Mouse (Mus musculus) lung, postnatal 0 days (tissue): ENCODE measurements at regions not wholly inside any gene's neighbourhood (a gene's known extent, or its start where the extent isn't known, plus 50 kb on each side); places are given as distances from the start of the nearest gene placed in this dataset.
A peak's percentile ranks its signal among the peaks of the same experiment; 100 is the strongest.

Experiments
- ATAC-seq: fragments of 200-750 bp; cut with Nextera tagmentation; 2 replicates; pipeline ENCODE4 v1.8.0; 2017; ENCODE audit warnings: moderate library complexity
- DNase-seq: peaks from one replicate; pipeline ENCODE4 v3.0.0-alpha.2; 2016; ENCODE audit warnings: low spot score
- H3K27ac ChIP-seq: fragments of 300-500 bp; sonication (generic); 2 replicates; pipeline ENCODE4 v1.5.1; 2014; ENCODE audit warnings: antibody characterized with exemption, mild to moderate bottlenecking, low read length, mixed read lengths
- H3K27me3 ChIP-seq: fragments of 300-500 bp; sonication (generic); replicated peaks from 2 replicates; pipeline ENCODE4 v1.6.1; 2014; ENCODE audit warnings: low read length, mixed read lengths; ENCODE audit not compliant: insufficient read depth
- H3K36me3 ChIP-seq: fragments of 300-500 bp; sonication (generic); 2 replicates; pipeline ENCODE4 v1.6.1; 2014; ENCODE audit warnings: low read length, mixed read lengths; ENCODE audit not compliant: insufficient read depth
- H3K4me1 ChIP-seq: fragments of 300-500 bp; sonication (generic); 2 replicates; pipeline ENCODE4 v1.6.1; 2014; ENCODE audit warnings: antibody characterized with exemption, low read depth, low read length, mixed read lengths; ENCODE audit not compliant: insufficient read depth
- H3K4me2 ChIP-seq: fragments of 300-500 bp; sonication (generic); replicated peaks from 2 replicates; pipeline ENCODE4 v1.6.1; 2014; ENCODE audit warnings: low read depth, mild to moderate bottlenecking, low read length, moderate library complexity, mixed read lengths
- H3K4me3 ChIP-seq: fragments of 300-500 bp; sonication (generic); 2 replicates; pipeline ENCODE4 v1.5.1; 2014; ENCODE audit warnings: low read depth, low read length
- H3K9ac ChIP-seq: fragments of 300-500 bp; sonication (generic); replicated peaks from 2 replicates; pipeline ENCODE4 v1.6.1; 2014; ENCODE audit warnings: low read depth, mild to moderate bottlenecking
- H3K9me3 ChIP-seq: fragments of 300-500 bp; sonication (generic); 2 replicates; pipeline ENCODE4 v1.6.1; 2016; ENCODE audit warnings: low read length, mixed read lengths
- CTCF ChIP-seq: IDR thresholded peaks from 2 replicates; pipeline ENCODE4 v1.5.1; 2016; ENCODE audit warnings: antibody characterized with exemption, mild to moderate bottlenecking
- EP300 ChIP-seq: IDR thresholded peaks from 2 replicates; pipeline ENCODE4 v1.6.1; 2016; ENCODE audit warnings: antibody characterized with exemption, mild to moderate bottlenecking, control low read depth
- WGBS: fragments of 180-500 bp; shearing (Covaris S2); extraction: QIAGEN DNeasy Blood & Tissue Kit; methylation state at CpG from one replicate; pipeline ENCODE4 v1.1.7; 2014; 5-methylcytosine and 5-hydroxymethylcytosine counted together

DNA sequence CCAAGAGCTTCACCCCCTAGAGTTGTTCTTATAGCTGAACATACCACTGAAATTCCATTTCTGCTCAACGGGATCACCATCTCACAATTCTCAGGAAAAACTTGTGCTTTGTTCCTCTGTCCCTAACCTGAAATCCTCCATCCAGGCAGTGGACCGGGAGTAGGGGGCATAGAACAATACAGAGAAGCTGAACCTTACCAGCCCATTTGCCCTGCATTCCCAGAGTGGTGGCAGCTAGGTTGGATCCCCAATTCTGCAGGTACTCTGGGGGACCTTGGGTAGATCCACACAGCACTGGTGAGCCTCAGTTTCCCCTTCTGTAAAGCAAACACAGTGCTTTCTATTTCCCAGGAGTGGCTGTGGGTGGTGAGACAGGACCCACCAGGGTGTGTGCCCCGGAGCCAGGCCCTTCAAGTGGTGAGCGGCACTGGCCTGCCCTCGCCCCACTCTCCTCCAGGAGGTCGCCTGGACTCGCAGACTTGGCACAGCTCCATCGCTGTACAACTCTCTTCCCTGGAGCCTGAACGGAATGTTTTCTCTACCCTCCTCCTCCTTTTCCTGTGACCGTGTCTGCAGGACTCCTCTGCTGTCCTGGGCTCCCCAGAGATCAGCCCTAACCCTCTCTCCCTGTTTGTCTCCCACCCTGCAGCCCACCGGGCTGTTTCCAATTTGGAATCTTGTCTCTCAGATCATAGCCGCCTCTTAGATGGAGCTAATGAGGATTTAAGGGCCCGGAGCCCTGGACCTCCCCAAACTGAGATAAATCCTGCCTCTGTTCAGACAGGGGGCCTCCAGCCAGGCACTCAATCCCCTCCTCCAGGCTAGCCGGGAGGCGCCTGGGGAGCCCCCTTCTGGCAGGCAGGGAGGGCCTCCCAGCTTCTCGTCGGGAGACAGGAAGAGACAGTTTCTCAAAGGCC lies 52.3 kb upstream of the Cux1 start:
- H3K4me2 ChIP-seq, result peak overlapping the region; percentile 38
- peaks cover 17% of the 10 kb centered on the region; the same call in 1 of the 2 replicates for H3K4me1 ChIP-seq
- H3K9ac ChIP-seq, result no peak overlapping the region
- ATAC-seq, result peak; percentile 52
- H3K36me3 ChIP-seq, result no peaks in the 10 kb centered on the region
- DNase-seq, result peak; percentile 56
- no peaks in the 10 kb centered on the region for H3K27me3 ChIP-seq
- WGBS, result 8% methylated on average over 17 of the region's 17 CpGs
- H3K9me3 ChIP-seq, result no peaks in the 10 kb centered on the region
- TF ChIP-seq CTCF, result peak; percentile 58
- TF ChIP-seq EP300, result no peak
- H3K27ac ChIP-seq, result no peak overlapping the region
- no peak overlapping the region for H3K4me3 ChIP-seq

- ATAC-seq (no peak), DNase-seq (peak; percentile 42)
- no peaks in the 10 kb centered on the region for H3K27me3 ChIP-seq
- H3K4me1 ChIP-seq, result peaks cover 17% of the 10 kb centered on the region; the same call in 1 of the 2 replicates
- H3K9me3 ChIP-seq, result no peaks in the 10 kb centered on the region
- no peak for TF ChIP-seq CTCF
- TF ChIP-seq EP300, result no peak
- H3K4me2 ChIP-seq, result peak overlapping the region; percentile 38
- no peaks in the 10 kb centered on the region for H3K36me3 ChIP-seq
- H3K9ac ChIP-seq, result no peak overlapping the region
- 21% methylated on average over 12 of the region's 12 CpGs for WGBS
- H3K4me3 ChIP-seq, result no peak overlapping the region
- H3K27ac ChIP-seq, result no peak overlapping the region
Measured at GRCm38 (mm10) chr5:136620234-136620633, 52.9 kb upstream of the Cux1 start.

DNA sequence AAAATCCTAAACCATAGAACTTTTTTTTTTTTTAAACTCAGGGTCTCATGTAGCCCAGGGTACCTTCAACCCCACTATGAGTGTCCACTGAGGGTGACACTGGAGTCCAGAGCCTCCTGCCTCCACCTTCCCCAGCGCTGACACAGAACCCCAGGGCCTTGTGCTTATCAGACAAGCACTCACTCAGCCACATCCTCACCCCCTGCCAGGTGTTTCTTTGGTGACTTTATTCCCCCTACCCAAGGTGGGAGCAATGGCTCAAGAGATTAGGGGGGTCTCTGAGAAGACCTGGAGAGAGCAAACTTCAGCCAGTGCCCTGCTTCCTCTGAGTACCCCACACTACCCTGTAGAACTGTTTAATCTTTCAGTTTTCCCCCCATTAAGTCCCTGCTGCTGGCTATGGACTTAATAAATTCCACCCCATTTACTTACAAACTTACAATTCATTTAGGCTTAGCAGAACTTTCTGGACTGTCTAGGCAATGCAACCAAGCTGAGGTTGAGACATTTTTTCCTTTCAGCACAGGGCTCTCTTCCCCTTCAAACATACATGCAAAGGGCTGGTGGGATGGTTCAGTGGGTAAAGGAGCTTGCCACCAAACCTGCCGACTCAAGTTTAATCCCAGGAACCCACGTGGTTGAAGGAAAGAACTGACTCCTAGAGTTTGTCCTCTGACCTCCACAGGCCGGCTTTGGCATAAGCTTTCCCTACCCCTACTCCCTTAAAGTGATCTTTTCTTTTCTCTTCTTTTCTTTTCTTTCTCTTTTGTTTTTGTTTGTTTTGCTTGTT lies 54.2 kb upstream of the Cux1 start:
- H3K36me3 ChIP-seq, result no peaks in the 10 kb centered on the region
- 45% methylated on average over 4 of the region's 4 CpGs for WGBS
- ATAC-seq, result no peak
- DNase-seq, result no peak
- no peak overlapping the region for H3K4me3 ChIP-seq
- no peak overlapping the region for H3K27ac ChIP-seq
- H3K27me3 ChIP-seq, result no peaks in the 10 kb centered on the region
- H3K9me3 ChIP-seq, result no peaks in the 10 kb centered on the region
- TF ChIP-seq EP300, result no peak
- TF ChIP-seq CTCF, result no peak
- H3K9ac ChIP-seq, result no peak overlapping the region
- peaks cover 17% of the 10 kb centered on the region; the same call in 1 of the 2 replicates for H3K4me1 ChIP-seq
- no peak overlapping the region for H3K4me2 ChIP-seq

GRCm38 (mm10) chr5:136622152-136622551 lies 54.9 kb upstream of the Cux1 start:
- H3K9me3 ChIP-seq, result no peaks in the 10 kb centered on the region
- ATAC-seq, result no peak
- no peak overlapping the region for H3K4me3 ChIP-seq
- peaks cover 17% of the 10 kb centered on the region; the same call in 1 of the 2 replicates for H3K4me1 ChIP-seq
- H3K27ac ChIP-seq, result no peak overlapping the region
- TF ChIP-seq EP300 (no peak), CTCF (no peak)
- no peaks in the 10 kb centered on the region for H3K36me3 ChIP-seq
- no peaks in the 10 kb centered on the region for H3K27me3 ChIP-seq
- no peak overlapping the region for H3K9ac ChIP-seq
- H3K4me2 ChIP-seq, result no peak overlapping the region
- 23% methylated on average over 2 of the region's 2 CpGs for WGBS
- no peak for DNase-seq

DNA sequence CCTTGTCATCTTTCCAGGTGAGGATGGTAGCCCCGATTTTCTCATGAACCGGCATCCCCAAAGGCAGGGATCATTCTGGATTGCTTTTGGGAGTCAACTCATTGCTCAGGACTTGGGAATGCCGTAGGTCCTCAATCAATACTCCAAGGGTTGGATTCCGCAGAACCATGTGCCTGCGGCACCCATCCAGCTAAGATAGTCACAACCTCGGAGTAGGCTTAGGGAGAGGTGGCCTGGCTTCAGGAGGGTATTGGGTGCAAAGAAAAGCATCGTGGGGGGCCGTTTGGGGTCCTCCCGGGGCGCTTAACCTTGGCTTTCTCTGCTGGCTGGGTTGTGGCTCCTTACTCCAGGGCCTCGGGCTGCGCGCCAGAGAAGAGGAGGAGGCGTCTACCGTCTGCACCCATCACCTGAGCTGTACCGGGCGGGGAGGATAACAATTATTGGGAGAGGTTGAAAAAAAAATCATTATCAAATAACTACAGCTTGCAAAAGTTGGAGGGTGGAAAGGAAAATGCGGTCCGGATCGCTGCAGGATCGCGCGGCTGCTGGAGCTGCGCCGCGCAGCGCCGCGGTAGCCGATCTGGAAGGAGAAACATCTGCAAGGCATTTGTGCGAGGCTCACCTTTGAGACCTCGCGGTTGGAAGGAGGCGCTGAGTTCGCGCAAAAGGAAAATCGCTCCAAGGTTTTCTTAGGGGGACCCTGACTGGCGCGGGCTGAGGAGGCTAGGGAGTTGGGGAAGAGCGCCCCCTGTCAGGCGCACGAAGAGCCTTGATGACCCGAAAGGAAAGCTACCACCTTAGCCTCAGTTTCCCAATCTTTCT lies 55.6 kb upstream of the Cux1 start:
- peak; percentile 79 for DNase-seq
- Histone ChIP-seq H3K4me2 (peak overlapping the region; percentile 73), H3K36me3 (no peaks in the 10 kb centered on the region), H3K9me3 (no peaks in the 10 kb centered on the region), H3K4me1 (peaks cover 17% of the 10 kb centered on the region; the same call in 1 of the 2 replicates), H3K9ac (no peak overlapping the region), H3K4me3 (peak overlapping the region; percentile 31), H3K27me3 (no peaks in the 10 kb centered on the region), H3K27ac (no peak overlapping the region)
- WGBS, result 3% methylated on average over 43 of the region's 43 CpGs
- TF ChIP-seq EP300 (no peak), CTCF (peak; percentile 85)
- ATAC-seq, result peak; percentile 65
